Mouse (Mus musculus) monocyte, adult 2 months (primary cell): ENCODE data around the gene Gm20509.
A peak's percentile ranks its signal among the peaks of the same experiment; 100 is the strongest.
"Not testable (repeated sequence)": the region's sequence is repeated elsewhere in the genome, so short reads cannot be mapped to it uniquely, and the experiment has no call there.

Experiments
- DNase-seq, 2 experiments: peaks; one replicate each; pipeline ENCODE4 v3.0.0; 2022; ENCODE audit warnings: low spot score in 2 of 2, low read depth in 1 of 2

Gm20509 gene

DNA sequence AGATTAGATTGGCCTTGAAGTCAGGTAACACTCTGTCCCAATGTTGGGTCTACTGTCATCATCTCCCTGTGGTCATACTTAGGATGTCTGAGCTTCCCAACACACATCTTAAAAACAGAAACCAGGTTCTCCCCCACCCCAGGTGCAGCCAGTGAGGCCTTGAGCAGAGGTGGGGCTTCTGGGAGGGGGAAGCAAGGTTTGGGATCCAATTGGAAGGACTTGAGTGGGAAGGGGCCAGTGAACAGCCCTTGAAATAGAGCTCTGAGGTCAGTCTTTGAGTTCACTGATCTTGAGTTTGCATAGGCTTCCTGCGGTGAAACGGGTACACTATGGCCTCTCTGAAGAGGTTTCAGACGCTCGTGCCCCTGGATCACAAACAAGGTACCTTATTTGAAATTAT, at the start of gene Gm20509:
Gm20509 (plus strand) TSS at position 290 of the 400 bp plus-strand sequence.
- DNase-seq = no peak

DNA sequence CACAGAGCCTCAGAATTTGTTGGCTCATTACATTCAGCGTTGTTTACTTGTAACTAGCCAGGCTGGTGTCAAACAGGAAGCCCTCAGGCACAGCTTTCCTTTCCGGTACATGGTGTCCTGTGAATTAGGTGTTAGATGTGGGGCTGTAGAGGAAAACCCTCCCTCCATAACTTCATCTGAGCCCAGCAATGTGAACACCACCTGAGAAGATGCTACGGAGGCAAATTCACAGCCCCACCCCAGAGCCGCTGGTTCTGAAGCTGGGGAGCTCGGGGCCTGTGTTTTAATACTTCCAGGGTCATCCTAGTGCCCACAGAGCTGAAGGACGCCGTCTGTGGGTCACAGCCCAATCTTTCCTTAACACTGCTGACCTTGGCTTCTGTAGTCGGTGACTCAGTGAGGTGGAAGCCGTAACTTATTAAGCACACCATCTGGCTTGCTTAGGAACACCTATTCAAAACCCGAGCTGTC, 46.8 kb upstream of the Gm20509 start:
- DNase-seq = no peak

- DNase-seq = no peak
Observed at GRCm38 (mm10) chr9:73059224-73059623, 43.0 kb upstream of the Gm20509 start.

GRCm38 (mm10) chr9:73063621-73064290, 38.5 kb upstream of the Gm20509 start:
- DNase-seq = no peak

- no peak for DNase-seq
Observed at GRCm38 (mm10) chr9:73067086-73067485, 35.2 kb upstream of the Gm20509 start.

DNA sequence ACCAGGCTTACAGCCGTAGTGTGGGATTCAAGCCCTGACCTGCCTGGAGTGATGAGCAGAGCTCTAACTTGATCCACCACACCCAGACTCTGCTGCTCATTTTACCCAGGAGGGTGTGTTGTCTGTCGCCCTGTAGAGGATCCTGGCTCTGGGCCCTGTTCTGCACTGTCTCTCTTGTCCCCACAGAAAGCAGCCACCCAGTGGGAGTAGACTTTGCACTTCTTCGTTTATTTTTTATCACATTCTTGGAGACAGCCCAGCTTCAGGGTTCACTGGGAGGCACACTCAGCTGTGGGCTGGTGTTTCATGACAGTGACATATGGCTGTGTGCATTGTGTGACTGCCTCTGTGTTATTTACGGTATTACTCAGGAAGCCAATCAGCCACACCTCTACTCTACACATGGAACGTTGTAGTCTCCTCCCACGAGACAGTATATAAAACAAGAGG, 34.0 kb upstream of the Gm20509 start:
- DNase-seq = no peak

DNA sequence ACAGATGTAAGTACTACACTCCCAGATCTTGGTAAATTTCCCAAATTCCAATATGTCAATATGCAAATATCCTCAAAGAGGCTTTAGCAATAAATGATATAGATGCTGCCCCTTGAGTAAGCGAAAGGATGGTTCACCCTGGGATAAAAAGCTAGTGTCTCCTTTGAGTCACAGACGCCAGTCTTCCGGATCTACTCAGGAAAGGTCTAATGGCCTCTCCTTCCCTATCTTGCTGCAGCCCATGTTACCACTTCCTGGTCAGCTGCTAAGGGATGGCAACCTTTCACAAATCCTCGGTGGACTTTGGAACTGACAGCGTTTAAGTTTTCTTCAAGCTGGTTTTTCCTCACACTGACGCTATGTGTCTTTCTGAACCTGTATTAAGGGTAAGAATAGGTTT, 33.6 kb upstream of the Gm20509 start:
- no peak for DNase-seq

DNA sequence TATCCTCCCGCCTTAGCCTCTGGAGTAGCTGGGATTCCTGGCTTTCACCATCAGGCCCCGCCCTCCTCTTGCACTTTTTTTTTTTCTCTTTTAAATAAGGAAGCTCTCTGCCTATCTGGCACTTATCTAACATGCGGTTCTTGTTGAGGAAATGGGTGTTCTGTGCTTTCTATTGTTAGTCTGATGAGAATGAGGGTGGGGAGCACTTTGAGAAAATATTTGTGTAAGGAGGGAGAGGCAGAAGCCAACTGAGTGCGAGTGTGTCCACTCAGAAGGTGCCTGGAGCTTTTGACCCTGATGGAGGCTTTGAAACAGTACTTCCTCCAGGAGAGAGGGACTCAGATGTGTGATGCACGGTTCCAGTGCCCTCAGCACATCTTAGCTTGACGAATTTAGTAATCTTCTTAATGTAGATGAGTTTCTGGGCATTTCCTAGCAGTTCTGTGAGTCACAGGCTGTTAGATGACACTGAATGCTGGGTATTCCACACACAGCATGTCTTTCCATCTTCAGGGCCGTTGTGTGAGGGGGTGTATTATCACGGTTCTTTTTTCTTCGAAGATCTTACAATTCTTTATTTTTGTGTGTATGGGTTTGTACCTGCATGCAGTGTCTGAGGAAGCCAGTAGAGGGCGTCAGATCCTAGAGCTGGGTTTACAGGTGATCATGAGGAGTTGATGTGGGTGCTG, 31.2 kb upstream of the Gm20509 start:
- DNase-seq = no peak

DNA sequence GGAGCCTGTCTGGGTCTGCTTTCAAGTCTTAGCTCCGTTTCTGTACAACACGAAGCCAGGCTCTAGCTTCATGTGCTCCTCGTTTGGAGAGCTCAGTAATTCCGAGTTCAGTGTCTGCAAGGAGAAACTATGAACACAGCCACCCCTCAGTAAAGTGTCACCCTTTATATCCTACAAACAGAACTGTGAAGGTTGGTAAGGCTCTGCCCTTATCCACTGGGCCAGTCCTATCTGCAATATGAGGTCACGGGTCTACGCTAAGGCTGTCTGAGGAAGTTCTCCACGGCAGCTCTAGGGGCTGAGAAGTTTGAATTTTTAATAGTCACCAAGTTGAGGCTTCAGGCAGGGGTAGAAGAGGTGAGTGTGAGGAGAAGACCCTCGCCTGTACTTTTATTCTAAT, 29.8 kb upstream of the Gm20509 start:
- no peak for DNase-seq

- DNase-seq = no peak
Observed at GRCm38 (mm10) chr9:73073169-73073568, 29.1 kb upstream of the Gm20509 start.

GRCm38 (mm10) chr9:73079349-73079748, 22.9 kb upstream of the Gm20509 start:
- not testable (repeated sequence) for DNase-seq

- DNase-seq = no peak
Observed at GRCm38 (mm10) chr9:73079801-73080325, 22.4 kb upstream of the Gm20509 start.

DNA sequence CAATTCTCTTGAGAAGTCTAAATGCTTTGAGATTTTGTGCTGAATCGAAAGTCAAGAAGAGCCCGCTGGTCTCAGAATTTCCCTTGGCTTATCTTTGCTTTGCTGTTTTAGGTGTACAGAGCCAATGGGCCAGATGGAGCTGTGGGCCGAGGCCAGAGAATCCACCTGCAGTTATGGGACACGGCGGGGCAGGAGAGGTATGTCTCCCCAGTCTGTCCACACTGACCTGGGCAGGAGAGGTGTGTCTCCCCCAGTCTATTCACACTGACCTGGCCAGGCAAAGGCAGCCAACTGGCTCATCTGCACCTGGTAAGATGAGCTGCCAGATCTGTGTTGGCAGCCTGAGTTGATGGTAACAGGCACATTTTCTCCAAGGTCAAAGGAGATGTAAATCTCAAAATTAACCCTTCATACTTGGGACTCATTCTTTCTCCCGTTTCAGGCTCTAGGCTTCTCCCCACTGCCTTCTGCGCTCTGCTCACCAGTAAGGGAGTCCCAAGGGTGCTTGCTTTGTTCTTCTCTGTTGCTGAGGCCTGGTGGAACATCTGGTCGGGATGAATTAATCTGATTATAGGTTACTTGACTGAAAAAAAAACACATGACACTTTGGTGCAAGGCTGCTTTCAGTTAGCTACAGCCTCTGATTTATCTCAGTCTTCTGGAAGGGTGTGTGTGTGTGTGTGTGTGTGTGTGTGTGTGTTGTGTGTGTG, 19.8 kb upstream of the Gm20509 start:
- no peak for DNase-seq

- DNase-seq = no peak
Observed at GRCm38 (mm10) chr9:73083956-73084355, 18.3 kb upstream of the Gm20509 start.

DNA sequence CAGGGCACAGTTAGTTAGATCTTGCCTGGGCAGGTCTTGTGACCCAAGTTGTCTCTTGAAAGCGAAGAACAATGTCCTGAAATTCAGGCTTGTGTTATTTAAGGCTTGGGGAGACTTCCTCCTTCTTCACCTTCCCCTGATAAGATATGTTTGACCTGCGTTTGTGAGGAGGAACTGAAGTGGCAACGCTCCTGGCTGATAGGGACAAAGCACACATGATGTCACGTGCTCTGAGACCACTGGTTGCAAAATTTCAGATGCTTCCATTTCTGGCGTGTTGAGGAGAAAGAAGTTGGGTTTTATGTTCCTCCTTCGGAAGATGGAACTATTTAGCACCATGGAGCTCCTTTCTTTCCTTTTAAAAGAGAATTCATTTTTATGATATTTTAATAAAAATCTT, 16.4 kb upstream of the Gm20509 start:
- peak in 1 of 2 experiments; percentile 28 for DNase-seq

DNA sequence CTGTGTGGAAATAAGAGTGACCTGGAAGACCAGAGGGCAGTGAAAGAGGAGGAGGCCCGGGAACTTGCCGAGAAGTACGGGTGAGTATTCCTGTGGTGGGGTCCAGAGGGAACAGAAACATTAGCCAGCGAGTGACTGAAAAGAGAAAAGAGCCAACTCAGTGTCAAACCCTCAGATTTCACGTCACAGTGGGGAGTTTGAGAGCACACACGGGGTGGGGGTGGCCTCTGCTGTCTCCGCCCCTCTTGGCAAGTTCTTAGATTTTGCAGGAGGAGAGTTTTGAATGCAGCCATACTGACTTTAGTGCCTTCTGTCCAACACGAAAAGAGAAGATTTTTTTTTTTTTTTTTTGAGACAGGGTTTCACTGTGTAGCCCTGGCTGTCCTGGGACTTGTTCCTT, 15.1 kb upstream of the Gm20509 start:
- no peak for DNase-seq

DNA sequence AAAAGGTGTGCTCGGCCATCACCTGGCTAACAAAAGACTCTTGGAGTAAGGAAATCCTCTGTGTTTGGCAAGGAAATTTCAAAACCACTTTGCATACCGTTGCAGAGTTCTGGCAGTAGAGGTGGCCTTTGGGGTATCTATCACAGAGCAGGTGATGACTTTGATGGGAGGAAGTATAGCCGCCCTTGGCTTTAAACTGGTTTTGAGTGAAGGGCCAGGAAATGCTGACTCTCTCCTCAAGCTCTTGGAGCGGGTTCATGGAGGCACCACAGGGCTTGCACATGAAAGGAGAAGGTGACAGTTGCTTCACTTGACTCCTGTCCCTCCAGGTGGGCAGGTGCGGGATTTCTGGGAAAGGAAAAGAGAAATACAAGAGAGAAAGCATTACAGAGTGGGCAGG, 14.7 kb upstream of the Gm20509 start:
- DNase-seq = no peak

DNA sequence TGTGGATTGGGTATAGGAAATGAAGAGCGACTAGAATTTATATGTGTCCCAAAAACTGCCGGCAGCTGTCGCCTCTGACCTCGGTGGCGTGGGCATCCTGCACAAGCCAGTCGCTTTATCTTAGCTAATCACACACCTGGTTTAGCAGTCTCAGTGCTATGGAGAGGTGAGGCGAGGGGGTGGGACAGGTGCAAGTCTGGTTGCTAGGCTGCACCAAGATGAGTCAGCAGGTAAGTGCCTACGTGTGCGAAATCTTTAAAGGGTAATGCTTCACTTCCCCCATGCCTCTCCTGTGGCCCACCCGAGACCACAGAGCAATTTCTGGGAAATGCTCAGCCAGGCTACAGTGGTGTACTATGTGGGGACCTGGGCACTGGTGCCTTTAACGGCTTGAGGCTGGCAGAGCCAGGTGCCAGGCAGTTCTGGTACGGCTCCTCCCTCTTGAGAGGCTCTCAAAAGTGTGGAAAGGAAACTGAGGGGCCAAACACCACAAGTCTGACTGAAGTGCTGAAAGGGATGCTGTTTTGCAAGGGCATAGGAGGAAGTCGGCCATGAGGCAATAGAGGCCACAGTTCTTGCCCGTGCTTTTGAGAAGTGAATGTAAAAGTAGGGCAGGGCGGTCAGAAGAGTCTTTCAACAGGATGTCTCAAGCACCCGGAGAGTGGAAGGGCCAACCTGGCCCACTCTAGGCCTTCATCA, 12.9 kb upstream of the Gm20509 start:
- DNase-seq = peak; percentile 65 to 82

DNA sequence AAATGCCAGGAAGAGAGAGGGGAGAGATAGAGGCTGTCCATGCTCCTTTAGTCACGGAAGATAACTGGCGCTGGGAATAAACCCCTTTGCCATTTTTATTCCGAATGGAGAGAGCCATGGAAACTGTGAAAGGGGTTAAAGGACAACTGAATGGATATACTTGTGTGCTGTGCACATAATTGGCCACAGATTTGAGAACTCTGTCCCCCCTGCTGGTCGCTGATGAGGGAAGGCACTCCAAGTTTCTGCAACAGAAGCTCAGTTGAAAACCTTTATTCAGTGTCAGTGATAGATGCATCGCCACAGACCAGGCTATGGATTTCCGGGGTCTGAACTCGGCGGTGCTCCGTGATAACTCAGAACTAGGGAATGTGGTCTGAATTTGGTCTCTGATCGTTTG, 12.1 kb upstream of the Gm20509 start:
- no peak for DNase-seq

DNA sequence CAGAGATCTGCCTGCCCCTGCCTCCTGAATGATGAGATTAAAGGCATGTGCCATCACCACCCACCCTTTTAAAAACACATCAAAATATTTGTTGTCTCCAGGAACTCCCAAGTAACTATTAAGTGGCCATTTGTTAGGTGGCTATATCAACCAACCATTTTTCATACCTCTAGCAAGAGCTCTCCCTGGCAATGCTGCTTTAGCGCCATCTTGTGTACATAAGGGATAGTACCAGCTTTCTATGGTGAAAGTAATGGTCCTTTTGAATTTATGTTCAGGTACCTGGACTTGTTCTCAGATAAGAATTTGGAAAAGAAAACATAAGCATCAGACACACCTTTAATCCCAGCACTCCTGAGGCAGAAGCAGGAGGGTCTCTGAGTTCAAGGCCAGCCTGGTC, 10.5 kb upstream of the Gm20509 start:
- DNase-seq = no peak

- no peak for DNase-seq
Observed at GRCm38 (mm10) chr9:73094580-73094979, 7.7 kb upstream of the Gm20509 start.
